Mouse (Mus musculus) kidney, adult 8-10 months (tissue): Measurements from ENCODE around the gene Slc35f6.

Experiments
- DNase-seq, 2 experiments: peaks; one replicate each; pipeline ENCODE4 v3.0.0; 2022

The Slc35f6 gene

GRCm38 (mm10) chr5:30647815-30648560 is at the start of gene Slc35f6:
TSS of gene Slc35f6 (plus strand) at chr5:30647933.
- peak; percentile 91 to 95 for DNase-seq

GRCm38 (mm10) chr5:30601397-30601796 is 46.3 kb upstream of the Slc35f6 start:
- no peak for DNase-seq

- no peak for DNase-seq
These were observed 44.5 kb upstream of the Slc35f6 start for GRCm38 (mm10) chr5:30603255-30603654.

GRCm38 (mm10) chr5:30603926-30604325 is 43.8 kb upstream of the Slc35f6 start:
- no peak for DNase-seq

GRCm38 (mm10) chr5:30604769-30605188 is 43.0 kb upstream of the Slc35f6 start:
- DNase-seq: no peak

- no peak for DNase-seq
These were observed 42.1 kb upstream of the Slc35f6 start for GRCm38 (mm10) chr5:30605649-30606048.

GRCm38 (mm10) chr5:30606424-30607073 is 41.2 kb upstream of the Slc35f6 start:
- no peak for DNase-seq

GRCm38 (mm10) chr5:30609094-30609493 is 38.6 kb upstream of the Slc35f6 start:
- DNase-seq: no peak

GRCm38 (mm10) chr5:30609918-30610645 is 37.7 kb upstream of the Slc35f6 start:
- no peak for DNase-seq

GRCm38 (mm10) chr5:30611091-30611490 is 36.6 kb upstream of the Slc35f6 start:
- DNase-seq: no peak

- DNase-seq: no peak
These were observed 36.0 kb upstream of the Slc35f6 start for GRCm38 (mm10) chr5:30611689-30612088.

- DNase-seq: no peak
These were observed 35.2 kb upstream of the Slc35f6 start for GRCm38 (mm10) chr5:30612575-30612974.

- no peak for DNase-seq
These were observed 34.5 kb upstream of the Slc35f6 start for GRCm38 (mm10) chr5:30613242-30613641.

- DNase-seq: peak; percentile 31 to 35
These were observed 33.5 kb upstream of the Slc35f6 start for GRCm38 (mm10) chr5:30614221-30614620.

GRCm38 (mm10) chr5:30615416-30615815 is 32.3 kb upstream of the Slc35f6 start:
- no peak for DNase-seq

GRCm38 (mm10) chr5:30615819-30616218 is 31.9 kb upstream of the Slc35f6 start:
- DNase-seq: no peak

- no peak for DNase-seq
These were observed 31.1 kb upstream of the Slc35f6 start for GRCm38 (mm10) chr5:30616644-30617043.

- DNase-seq: no peak
These were observed 30.4 kb upstream of the Slc35f6 start for GRCm38 (mm10) chr5:30617357-30617756.

GRCm38 (mm10) chr5:30617851-30618250 is 29.9 kb upstream of the Slc35f6 start:
- peak; percentile 44 to 52 for DNase-seq

- no peak for DNase-seq
These were observed 29.2 kb upstream of the Slc35f6 start for GRCm38 (mm10) chr5:30618376-30619003.

GRCm38 (mm10) chr5:30619211-30619610 is 28.5 kb upstream of the Slc35f6 start:
- DNase-seq: no peak

- no peak for DNase-seq
These were observed 27.2 kb upstream of the Slc35f6 start for GRCm38 (mm10) chr5:30620567-30620966.

GRCm38 (mm10) chr5:30621211-30621790 is 26.4 kb upstream of the Slc35f6 start:
- no peak for DNase-seq
